Mouse (Mus musculus) thymus, postnatal 4 days (tissue): ENCODE measurements around the gene Ezh1.

Experiments used
- DNase-seq: peaks from one replicate; pipeline ENCODE4 v3.0.0; 2021

The Ezh1 gene

GRCm38 (mm10) chr11:101245855-101246701 is 19.8 kb upstream of the Ezh1 start, which contains the start of gene Ramp2:
Ramp2 (plus strand) TSS chr11:101246028.
- DNase-seq: peak; percentile 69

GRCm38 (mm10) chr11:101245071-101245470 is 18.8 kb upstream of the Ezh1 start:
- no peak for DNase-seq

GRCm38 (mm10) chr11:101238071-101238647 is 11.9 kb upstream of the Ezh1 start:
- DNase-seq: no peak

- no peak for DNase-seq
Measured at GRCm38 (mm10) chr11:101236782-101237181, 10.5 kb upstream of the Ezh1 start.

- no peak for DNase-seq
Measured at GRCm38 (mm10) chr11:101235429-101235828, 9.2 kb upstream of the Ezh1 start.

GRCm38 (mm10) chr11:101234124-101234523 is 7.9 kb upstream of the Ezh1 start:
- no peak for DNase-seq

- DNase-seq: no peak
Measured at GRCm38 (mm10) chr11:101233240-101233639, 7.0 kb upstream of the Ezh1 start.

- DNase-seq: no peak
Measured at GRCm38 (mm10) chr11:101232010-101232839, 6.0 kb upstream of the Ezh1 start.

- no peak for DNase-seq
Measured at GRCm38 (mm10) chr11:101230991-101231871, 5.0 kb upstream of the Ezh1 start.

- DNase-seq: no peak
Measured at GRCm38 (mm10) chr11:101230526-101230925, 4.3 kb upstream of the Ezh1 start.

- no peak for DNase-seq
Measured at GRCm38 (mm10) chr11:101230061-101230511, 3.8 kb upstream of the Ezh1 start.

- DNase-seq: no peak
Measured at GRCm38 (mm10) chr11:101229361-101229900, 3.2 kb upstream of the Ezh1 start.

GRCm38 (mm10) chr11:101225331-101226064 is 765 bp downstream of the Ezh1 start:
- no peak for DNase-seq

GRCm38 (mm10) chr11:101224337-101224736 is 1.9 kb downstream of the Ezh1 start:
- no peak for DNase-seq

GRCm38 (mm10) chr11:101221306-101221986 is 4.8 kb downstream of the Ezh1 start:
- DNase-seq: no peak

- no peak for DNase-seq
Measured at GRCm38 (mm10) chr11:101220853-101221252, 5.4 kb downstream of the Ezh1 start.

GRCm38 (mm10) chr11:101218436-101219055 is 7.7 kb downstream of the Ezh1 start:
- DNase-seq: peak; percentile 50

GRCm38 (mm10) chr11:101216936-101217335 is 9.3 kb downstream of the Ezh1 start:
- no peak for DNase-seq

- no peak for DNase-seq
Measured at GRCm38 (mm10) chr11:101211970-101212369, 14.3 kb downstream of the Ezh1 start.

- peak; percentile 65 for DNase-seq
Measured at GRCm38 (mm10) chr11:101200986-101201385, 25.3 kb downstream of the Ezh1 start.
